Mouse (Mus musculus): ENCODE measurements around the gene Rfx8.

Rfx8 gene

GRCm38 (mm10) chr1:39734881-39735280 is 14.1 kb upstream of the Rfx8 start:
- DNase-seq (ENCODE audit: low spot score in 2 of 2): no peak

GRCm38 (mm10) chr1:39734311-39734710 is 13.5 kb upstream of the Rfx8 start:
- no peak for DNase-seq (ENCODE audit: low spot score in 2 of 2)

GRCm38 (mm10) chr1:39733876-39734275 is 13.1 kb upstream of the Rfx8 start:
- no peak for DNase-seq (ENCODE audit: low spot score in 2 of 2)

- DNase-seq (ENCODE audit: low spot score in 2 of 2): no peak
These were observed 11.3 kb upstream of the Rfx8 start for GRCm38 (mm10) chr1:39732081-39732480.

- DNase-seq (ENCODE audit: low spot score in 2 of 2): no peak
These were observed 10.7 kb upstream of the Rfx8 start for GRCm38 (mm10) chr1:39731543-39731942.

- DNase-seq (ENCODE audit: low spot score in 2 of 2): no peak
These were observed 10.1 kb upstream of the Rfx8 start for GRCm38 (mm10) chr1:39730868-39731267.

- DNase-seq (ENCODE audit: low spot score in 2 of 2): no peak
These were observed 9.1 kb upstream of the Rfx8 start for GRCm38 (mm10) chr1:39729919-39730318.

- no peak for DNase-seq (ENCODE audit: low spot score in 2 of 2)
These were observed 542 bp upstream of the Rfx8 start for GRCm38 (mm10) chr1:39721351-39721726.

- DNase-seq (ENCODE audit: low spot score in 2 of 2): no peak
These were observed 611 bp downstream of the Rfx8 start for GRCm38 (mm10) chr1:39720186-39720585.

- DNase-seq (ENCODE audit: low spot score in 2 of 2): no peak
These were observed 5.2 kb downstream of the Rfx8 start for GRCm38 (mm10) chr1:39715551-39715950.

- no peak for DNase-seq (ENCODE audit: low spot score in 2 of 2)
These were observed 6.1 kb downstream of the Rfx8 start for GRCm38 (mm10) chr1:39714729-39715128.

GRCm38 (mm10) chr1:39713842-39714658 is 6.7 kb downstream of the Rfx8 start:
- no peak for DNase-seq (ENCODE audit: low spot score in 2 of 2)

- no peak for DNase-seq (ENCODE audit: low spot score in 2 of 2)
These were observed 7.5 kb downstream of the Rfx8 start for GRCm38 (mm10) chr1:39713300-39713699.

- DNase-seq (ENCODE audit: low spot score in 2 of 2): no peak
These were observed 8.5 kb downstream of the Rfx8 start for GRCm38 (mm10) chr1:39712261-39712660.

GRCm38 (mm10) chr1:39710604-39711003 is 10.2 kb downstream of the Rfx8 start:
- no peak for DNase-seq (ENCODE audit: low spot score in 2 of 2)

- DNase-seq (ENCODE audit: low spot score in 2 of 2): no peak
These were observed 10.8 kb downstream of the Rfx8 start for GRCm38 (mm10) chr1:39710016-39710415.

GRCm38 (mm10) chr1:39708778-39709177 is 12.0 kb downstream of the Rfx8 start:
- no peak for DNase-seq (ENCODE audit: low spot score in 2 of 2)

- no peak for DNase-seq (ENCODE audit: low spot score in 2 of 2)
These were observed 18.4 kb downstream of the Rfx8 start for GRCm38 (mm10) chr1:39702216-39703046.

- no peak for DNase-seq (ENCODE audit: low spot score in 2 of 2)
These were observed 19.6 kb downstream of the Rfx8 start for GRCm38 (mm10) chr1:39701274-39701602.

GRCm38 (mm10) chr1:39700599-39701273 is 20.1 kb downstream of the Rfx8 start:
- DNase-seq (ENCODE audit: low spot score in 2 of 2): no peak

GRCm38 (mm10) chr1:39698456-39698855 is 22.3 kb downstream of the Rfx8 start:
- no peak for DNase-seq (ENCODE audit: low spot score in 2 of 2)

- no peak for DNase-seq (ENCODE audit: low spot score in 2 of 2)
These were observed 25.6 kb downstream of the Rfx8 start for GRCm38 (mm10) chr1:39695198-39695597.

GRCm38 (mm10) chr1:39694756-39695155 is 26.0 kb downstream of the Rfx8 start:
- no peak for DNase-seq (ENCODE audit: low spot score in 2 of 2)
